Mouse (Mus musculus) megakaryocyte-erythroid progenitor cell, adult 5-6 weeks (primary cell): Measurements from ENCODE around the gene Aldh1l1. TPM values are rescaled to one million over a fixed set of nuclear protein-coding genes. Genes with fewer than 3 reads are reported as not detected.

ENCODE experiments used
- ATAC-seq: replicated peaks from 2 replicates; pipeline ENCODE4 v1.8.0; 2016; ENCODE audit warnings: mild to moderate bottlenecking, inconsistent platforms; ENCODE audit not compliant: severe bottlenecking, poor library complexity, low FRiP score, low TSS enrichment
- total RNA-seq, 2 experiments: library from RNA; stranded (forward) in 1 of 2; stranded (reverse) in 1 of 2; fragments of 200-1000, 215-1000 nt in 1 of 2; fragments of >200 nt in 1 of 2; fragmentation: Nextera tagmentation in 1 of 2; gene quantifications; 2 replicates each; pipeline ENCODE4 v1.2.3; 2014 to 2017

The Aldh1l1 gene
- total RNA-seq, 2 experiments from 2014 or later: 4.1 to 5.3 TPM

DNA sequence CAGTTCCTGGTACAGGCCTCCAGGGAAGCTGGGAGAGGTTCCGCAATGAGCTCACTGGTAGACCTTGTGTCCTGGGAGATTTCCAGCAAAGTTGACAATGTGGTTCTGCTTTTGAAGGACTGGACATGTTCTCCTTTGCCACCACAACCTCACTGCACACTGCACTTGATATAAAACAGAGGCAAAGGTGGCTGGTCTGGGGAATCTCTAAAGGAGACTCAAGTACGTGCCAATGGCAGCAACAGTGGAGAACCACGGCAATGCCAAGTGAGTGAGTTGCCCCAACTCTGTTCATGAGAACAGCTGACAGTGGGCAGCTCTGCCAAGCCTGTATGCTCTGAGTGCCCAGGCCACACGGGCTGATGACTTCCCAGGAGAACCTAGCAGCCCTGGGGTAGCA lies 53.0 kb downstream of the Aldh1l1 start:
- no peak for ATAC-seq

DNA sequence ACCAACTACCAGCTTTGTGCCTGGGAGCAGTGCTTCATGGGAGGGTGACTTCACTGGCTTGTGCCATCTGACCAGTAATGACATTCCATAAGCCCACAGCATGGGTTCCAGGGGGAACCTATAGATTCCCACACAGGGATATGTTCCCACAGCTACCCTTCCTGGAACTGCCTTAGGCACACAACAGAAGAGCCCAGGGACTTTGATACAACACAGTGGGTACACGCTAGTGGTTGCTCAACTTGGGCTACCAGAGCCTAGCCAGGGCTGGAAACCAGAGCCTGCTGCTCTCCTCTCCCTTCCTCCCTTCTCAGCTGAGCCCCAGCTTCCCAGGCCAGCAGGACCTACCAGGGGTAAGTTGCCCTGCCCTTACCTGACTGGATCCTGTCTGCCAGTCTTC lies 54.3 kb downstream of the Aldh1l1 start:
- ATAC-seq: no peak

DNA sequence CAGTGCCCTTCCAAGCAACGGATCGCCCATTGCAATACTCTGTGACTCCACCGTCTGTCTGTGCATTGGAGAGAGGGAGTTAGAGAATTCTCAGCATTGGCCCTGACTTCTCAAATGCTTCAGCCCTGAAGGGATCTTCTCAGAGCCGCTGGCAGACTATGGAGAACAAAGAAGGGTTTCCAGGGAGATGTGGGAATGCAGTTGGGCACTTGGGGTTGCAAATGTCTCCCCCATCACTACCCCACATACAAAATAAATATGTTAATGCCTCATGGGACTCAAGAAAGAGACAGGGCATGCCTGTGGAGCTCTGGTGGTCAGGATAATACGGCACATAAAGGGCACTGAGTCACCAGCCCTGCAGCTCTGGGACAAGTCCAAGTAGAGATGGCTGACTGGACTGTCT lies 55.1 kb downstream of the Aldh1l1 start:
- ATAC-seq: no peak

DNA sequence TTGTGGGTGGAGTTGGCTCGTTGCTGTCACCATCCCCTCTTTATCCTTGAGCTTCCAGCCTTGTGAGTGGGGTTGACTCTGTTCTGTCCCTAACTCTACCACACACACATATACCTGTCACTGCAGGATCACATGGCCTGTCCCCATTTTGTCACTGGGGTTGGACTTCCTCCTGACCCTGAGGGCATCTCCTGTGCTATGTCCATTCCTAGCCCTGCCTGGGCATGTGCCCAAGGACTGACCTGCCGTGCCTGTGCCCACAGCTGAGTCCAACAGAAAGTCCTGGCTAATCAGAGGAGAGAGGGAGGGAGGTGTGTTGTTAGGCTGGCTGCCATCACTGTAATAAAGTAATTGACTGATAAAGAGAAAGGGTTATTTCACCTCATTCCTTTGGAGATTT lies 58.2 kb downstream of the Aldh1l1 start:
- no peak for ATAC-seq

DNA sequence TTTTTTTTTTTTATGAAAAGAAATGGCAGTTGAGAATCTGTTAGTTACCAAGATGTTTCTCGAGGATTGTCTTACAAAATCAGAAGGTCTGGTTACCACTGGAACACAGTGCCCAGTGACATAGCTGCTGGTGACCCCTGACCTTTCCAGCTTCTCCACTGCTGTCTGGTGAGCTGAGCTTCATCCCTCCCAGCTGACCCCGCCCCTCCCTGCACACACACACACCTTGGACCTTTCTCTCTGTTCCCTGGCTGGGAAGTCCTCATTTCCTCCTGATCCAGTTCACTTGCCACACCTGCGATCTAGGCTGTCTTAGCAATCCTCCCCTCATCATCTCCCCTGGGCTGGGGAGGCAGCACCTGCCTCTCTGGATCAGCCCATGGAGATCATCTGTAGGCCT lies 60.0 kb downstream of the Aldh1l1 start:
- no peak for ATAC-seq

DNA sequence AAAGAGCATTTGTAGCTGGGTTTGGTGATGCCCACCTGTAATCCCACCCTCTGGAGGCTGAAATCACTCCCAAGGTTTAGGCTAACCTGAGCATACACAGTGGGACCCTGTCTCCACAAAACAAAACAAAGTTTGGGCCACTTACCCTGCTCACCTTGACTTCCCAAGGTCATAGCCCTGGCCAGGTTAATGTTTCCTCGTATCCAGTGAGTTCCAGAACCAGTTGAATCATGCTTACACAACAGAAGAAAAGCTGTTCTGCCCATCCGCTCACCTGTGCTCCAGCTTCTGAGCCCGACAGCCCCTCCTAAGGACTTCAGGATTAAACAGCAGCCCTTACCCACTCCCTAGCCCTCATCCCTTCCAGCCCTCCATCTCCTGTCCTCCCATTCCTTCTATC lies 60.8 kb downstream of the Aldh1l1 start:
- ATAC-seq: no peak

DNA sequence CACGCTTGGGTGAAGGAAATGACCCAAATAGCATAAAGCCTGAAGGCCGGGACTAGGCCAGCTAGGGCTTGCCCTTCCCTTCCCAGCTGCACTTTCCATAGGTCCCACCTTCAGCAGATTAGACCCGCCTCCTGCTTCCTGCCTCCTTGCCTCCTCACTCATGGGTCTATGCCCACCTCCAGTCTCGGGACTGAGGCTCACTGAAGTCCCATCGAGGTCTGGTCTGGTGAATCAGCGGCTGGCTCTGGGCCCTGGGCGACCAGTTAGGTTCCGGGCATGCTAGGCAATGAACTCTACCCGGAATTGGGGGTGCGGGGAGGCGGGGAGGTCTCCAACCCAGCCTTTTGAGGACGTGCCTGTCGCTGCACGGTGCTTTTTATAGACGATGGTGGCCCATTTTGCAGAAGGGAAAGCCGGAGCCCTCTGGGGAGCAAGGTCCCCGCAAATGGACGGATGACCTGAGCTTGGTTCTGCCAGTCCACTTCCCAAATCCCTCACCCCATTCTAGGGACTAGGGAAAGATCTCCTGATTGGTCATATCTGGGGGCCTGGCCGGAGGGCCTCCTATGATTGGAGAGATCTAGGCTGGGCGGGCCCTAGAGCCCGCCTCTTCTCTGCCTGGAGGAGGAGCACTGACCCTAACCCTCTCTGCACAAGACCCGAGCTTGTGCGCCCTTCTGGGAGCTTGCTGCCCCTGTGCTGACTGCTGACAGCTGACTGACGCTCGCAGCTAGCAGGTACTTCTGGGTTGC lies 64.1 kb downstream of the Aldh1l1 start:
- peak; percentile 96 for ATAC-seq

DNA sequence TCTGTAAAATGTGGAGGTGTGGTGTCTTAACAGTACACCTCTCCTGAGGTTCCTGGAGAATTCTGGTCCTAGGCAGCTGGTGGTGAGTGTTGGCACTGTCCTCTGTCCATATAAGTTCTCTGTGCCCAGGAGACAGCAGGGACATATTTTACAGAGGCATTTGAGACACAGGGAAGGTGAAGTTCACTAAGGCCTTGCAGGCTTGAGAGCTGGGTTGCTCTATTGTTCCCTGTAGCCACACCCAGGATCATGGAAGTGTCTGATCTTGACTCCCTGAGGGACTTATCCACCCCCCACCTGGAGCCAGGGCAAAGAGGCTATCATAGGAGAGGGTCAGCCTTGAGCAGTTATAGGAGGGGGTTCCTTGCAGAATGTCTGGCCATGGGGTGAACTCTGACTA lies 65.0 kb downstream of the Aldh1l1 start:
- ATAC-seq: 0 out of 2 replicates have a peak, but pooled peaks have one; percentile 6

DNA sequence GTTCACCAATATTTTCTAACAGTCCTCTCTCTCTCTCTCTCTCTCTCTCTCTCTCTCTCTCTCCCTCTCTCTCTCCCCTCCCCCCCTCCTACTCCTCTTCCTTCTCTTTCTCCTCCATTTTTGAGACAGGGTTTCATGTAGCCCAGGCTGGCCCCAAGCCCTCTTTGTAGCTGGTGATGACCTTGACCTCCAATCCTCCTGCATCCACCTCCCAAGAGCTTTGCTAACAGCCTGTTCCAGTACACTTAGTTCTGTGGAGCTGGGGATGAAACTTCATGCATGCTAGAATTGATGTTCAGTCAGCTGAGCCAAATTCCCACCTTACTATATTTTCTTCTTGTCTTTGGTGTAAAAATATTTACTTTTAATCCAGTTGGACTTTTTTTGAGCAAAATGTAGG lies 67.0 kb downstream of the Aldh1l1 start:
- no peak for ATAC-seq

DNA sequence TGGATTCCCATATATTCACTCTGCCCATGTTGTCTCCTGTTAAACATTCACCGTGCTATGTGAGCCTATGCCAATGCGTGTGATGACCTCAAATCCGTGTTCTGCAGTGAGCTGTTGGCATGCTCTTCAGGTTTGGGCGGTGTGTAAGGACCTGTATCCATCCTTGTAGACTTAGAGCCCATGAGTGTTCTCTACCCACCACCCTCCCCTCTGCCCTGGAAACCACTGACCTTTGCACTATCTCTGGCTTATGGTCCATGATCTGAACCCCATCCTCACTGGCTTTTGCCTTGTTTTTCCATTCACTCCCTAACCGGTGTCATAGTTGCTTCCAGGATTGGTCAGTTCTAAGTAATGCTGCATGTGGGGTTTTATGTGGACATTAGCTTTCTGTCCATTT lies 67.5 kb downstream of the Aldh1l1 start:
- ATAC-seq: no peak

DNA sequence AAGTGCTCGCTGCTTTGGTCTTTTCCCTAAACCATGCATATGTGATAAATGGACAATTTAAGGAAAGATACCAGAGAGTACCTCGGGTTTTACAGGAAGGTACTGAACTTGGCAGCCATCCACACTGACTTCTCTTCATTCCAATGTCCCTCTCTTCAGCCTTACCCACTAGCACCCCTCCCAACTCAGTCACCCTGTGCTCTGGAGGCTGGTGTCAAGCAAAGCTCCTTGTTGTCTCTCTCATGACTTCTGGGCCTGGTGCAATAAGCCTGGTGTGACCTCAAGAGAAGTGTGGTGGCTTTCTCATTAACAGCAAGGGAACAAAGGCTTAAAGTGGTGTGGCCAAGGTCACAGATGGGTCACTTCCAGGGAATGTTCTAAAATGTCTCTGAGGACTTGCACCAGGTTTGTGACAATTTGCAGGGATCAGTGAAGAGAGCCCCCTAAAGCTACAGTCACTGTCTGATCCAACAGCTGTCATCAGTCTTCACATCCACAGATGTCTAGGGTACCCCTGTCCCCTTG lies 70.4 kb downstream of the Aldh1l1 start:
- no peak for ATAC-seq

DNA sequence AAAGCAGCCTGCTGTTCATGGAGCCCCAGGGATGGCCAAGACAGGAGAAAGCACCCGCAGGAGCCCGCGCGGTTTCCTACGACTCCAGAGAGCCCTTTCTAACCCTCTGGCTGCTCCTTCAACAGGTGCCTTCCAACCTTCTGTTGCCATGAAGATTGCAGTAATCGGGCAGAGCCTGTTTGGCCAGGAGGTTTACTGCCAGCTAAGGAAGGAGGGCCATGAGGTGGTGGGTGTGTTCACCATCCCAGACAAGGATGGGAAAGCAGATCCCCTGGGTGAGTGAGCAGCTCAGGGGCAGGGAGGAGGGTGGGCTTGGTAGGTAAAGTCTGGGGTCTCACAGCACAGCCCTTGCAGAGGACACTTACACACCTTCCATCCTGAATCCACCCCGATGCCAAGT lies 70.8 kb downstream of the Aldh1l1 start:
- ATAC-seq: no peak

DNA sequence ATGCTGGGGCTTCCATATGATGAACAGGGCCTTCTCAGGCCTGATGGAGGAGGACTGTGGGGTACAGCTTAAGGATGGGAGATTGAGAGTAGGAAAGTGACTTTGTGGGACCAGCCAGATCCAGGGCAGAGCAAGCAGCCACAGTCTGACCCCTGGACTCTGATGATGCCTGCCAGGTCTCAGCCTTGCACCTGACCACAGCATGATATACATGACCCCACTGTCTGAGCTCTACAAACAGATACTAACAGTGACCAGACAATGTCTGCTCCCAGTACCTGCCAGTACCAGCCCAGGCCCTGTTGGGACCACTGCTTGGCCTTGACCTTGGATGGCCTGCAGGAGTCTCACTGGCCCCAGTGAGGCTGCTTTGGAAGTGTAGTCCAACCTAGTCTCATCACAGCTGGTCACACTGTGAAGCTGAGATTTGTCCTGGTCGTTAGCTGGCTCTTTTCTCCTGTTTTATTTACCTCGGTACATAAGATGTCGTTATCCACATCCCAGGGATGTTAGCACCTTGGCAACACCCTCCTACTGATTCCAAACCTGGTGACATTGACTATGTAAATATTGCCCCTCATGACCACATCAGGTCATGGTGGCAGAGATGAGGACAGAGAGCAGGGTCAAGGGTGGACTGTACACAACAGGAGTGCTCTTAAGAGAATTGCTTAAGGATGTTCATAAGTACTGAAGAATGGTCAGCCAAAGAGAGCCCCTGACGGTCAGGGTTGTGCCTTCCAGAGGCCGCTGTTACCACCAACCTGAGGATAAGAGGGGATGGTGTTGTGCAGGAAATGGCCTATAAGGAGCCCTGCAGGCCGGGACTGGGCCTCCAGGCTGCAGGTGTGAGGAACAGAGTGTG lies 71.8 kb downstream of the Aldh1l1 start:
- no peak for ATAC-seq

DNA sequence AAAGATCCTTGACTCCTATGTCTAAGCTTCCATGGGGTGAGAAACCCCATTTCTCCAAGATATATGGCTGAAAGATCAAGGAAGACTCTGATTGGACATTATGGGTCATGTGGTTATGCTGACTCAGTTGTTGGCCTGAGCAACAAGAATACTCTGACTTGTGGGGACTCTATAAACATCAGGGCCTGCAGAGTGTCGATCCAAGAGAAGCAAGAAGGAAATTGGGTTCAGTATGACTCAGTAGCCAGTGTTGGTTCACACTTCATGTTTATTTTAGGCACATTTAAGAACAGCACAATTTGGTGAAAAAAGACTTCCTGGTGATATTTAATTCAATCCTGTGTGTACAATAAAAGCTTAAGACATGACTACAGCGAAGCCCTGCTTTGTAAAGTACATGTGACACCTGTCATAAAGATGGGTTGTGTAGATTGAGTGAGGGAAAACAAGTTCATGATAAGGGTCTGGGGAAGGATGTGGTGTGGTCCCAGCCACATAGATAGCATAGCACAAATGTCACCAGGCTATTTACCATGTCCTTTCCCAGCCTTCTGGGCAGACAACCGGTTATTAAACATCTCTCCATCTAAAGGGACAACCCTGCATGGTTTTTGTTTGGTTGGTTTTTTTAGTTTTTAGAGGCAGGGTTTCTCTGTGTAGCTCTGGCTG lies 74.3 kb downstream of the Aldh1l1 start:
- no peak for ATAC-seq

DNA sequence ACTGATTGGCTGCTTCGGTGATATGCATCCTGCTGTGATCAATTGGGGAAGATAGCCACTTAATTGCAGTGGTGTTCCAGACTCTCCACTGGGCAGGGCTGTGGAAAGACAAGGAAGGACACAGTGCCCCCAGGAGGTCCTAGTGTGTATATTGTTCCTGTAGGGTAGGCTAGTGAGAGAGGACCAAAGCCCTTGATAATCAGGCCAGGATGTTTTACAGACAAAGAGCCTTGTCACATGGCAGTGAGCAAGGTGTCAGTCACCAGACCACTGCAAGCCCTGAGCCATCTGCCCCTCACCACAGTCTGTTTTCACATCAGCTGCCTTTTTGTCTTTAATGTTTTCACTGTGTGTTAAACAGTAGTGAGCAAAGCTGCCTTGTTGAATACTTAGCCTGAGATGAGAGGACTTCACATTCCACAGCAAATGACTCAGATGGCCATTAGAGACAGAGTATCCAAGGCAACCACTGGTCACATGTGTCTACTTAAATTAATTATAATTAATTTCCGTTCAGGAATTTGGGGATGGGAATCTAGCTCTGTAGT lies 75.1 kb downstream of the Aldh1l1 start:
- 0 out of 2 replicates have a peak, but pooled peaks have one; percentile 38 for ATAC-seq

DNA sequence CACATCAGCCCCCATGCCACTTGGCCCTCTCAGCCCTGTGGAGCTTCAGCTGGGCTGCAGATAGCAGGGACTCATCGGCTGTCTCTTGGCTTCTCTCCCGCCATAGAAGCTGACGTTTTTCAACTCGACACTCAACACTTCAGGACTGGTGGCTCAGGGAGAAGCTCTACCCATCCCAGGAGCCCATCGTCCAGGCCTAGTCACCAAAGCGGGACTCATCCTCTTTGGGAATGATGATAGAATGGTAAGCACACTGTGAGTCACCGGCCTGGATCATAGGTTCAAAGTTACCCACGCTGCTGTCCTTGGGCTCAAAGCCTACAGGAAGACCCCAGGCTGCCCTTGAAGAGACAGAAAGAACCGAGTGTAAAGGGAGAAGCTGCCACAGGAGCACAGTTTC lies 78.0 kb downstream of the Aldh1l1 start:
- ATAC-seq: no peak

DNA sequence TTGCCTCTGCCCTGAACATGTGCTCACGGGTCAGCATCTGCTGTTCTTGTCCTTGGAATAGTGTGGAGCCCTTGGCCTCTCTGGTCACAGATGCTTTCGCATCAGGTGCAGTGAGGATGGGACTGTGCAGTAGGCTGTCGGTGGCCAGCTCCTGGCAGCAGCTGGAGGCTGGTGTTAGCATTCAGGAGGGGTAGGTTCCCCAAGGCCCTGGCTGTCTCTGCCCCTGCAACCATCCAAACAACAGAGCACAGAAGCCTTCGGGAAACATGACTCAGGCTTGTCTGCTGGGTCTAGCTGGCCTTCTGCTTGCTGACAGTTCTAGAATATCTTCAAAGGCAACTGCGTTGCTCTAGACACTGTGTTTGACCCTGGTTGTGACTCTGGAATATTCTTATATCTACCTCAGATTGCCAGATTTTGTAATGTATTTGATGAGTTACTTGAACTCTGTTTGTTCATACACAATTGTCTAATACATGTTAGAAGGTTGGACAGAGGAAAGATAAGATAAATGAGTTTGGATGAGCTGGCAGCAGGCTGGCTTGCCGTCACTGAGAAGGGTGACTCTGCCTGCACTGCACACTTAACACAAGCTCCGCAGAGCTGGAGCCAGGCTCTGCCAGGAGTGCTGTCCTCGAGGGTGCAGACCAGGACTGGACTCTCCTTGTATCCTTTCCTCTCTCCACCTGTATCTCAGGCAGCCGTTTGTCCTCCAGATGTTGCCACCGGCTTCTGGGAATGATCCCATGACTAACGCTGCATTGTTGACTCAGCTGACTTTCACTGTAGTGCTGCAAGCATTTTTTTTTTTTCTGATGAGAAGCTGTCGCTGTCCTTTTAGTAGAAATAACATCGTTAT lies 79.4 kb downstream of the Aldh1l1 start:
- ATAC-seq: no peak

DNA sequence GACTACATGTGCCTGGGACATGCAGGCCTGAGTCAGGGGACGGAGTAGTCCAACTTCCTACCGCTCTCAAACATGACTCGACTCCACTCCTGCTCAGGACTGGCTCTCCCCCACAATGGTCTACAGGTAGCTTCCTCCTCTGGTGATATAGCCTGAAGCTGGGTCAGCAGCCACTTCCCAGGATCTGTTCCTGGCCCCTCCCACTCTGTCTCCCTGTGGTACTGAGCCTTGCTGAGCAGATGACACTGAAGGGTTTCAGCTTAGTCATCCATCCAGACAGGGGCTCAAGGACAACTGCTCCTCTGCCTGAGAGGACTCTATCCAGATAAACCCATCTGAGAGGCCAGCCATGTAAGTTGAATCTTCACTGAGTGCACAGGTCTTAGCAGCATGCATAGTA lies 81.3 kb downstream of the Aldh1l1 start:
- ATAC-seq: no peak

DNA sequence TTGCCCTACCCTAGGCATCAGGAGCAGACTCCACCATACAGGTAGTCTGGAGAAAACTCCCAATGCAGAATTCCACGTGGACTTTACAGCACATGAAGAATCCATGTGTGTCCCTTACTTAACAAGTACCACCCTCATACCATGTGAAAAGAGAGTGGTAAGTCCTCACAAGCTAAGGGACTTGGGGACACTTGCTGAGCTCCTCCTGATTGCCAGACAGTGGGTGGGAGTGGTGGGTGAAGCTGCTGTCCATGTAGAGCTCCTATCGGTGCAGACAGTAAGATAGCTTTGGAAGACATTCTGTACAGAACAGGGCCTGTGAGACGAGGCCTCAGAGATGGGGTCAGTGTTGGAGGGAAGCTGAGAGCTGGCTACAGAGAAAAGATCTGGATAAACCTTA lies 81.7 kb downstream of the Aldh1l1 start:
- no peak for ATAC-seq
